Mouse (Mus musculus): ENCODE results near the gene Map4k4. TPM values are rescaled to one million over a fixed set of nuclear protein-coding genes. Genes with fewer than 3 reads are reported as not detected.
A peak's percentile ranks its signal among the peaks of the same experiment; 100 is the strongest.

The Map4k4 gene
- polyA plus RNA-seq, 1 experiment from 2014 or later: 49.5 TPM

DNA sequence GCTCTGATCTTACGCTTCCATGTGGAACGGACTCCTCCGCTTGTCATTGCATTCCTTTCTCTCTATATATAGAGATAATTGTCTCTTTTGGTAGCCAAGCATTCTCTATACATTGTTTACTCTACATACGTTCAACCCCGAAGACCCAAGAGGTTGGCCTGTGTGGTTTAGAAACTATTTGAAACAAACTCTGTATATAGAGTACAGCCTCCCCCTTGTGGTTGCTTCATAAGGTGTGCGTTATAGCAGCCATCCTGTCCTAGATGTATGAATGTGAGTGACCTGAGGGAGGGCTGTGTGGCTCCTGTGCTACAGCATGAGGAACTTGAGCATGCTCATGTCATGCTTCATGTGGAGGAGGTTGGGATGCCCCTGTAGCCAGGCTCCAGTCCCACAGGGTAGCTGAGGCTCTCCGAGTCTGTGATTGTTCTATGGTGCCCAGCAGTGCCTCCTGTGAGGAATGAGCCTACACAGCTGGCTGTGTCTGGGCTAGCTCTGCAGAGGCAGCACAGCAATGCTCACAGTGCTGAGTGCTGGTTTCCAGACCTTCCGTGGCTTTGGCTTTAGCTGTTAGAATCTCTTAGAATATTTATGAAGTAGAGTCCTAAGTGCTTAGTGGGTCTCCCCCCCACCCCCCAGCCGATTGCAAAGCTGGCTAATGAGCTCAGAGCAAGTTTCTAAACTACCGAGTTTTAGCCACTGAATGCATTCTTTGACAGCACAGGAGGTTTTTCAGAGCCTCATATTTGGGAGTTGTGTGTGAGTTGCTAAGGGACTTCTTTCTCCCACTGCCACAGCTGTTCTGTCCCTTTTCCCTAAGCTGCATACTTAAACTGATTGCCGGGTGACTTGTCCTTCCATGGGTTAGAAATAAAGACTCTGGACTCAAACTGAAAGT is 76.4 kb downstream of the Map4k4 start:
- H3K4me2 ChIP-seq (ENCODE audit: low read length): no peak overlapping the region
- H3K4me3 ChIP-seq (replicated peaks; ENCODE audit: low read length): no peak overlapping the region
- 0 out of 2 replicates have a peak overlapping the region, but pooled peaks have one; percentile 20 for H3K27ac ChIP-seq (ENCODE audit: low read length)
- no peak overlapping the region for H3K9ac ChIP-seq (replicated peaks; ENCODE audit: low read depth, low read length)
- peak; percentile 71 for ATAC-seq
- H3K36me3 ChIP-seq (ENCODE audit: control insufficient read depth, insufficient read depth): peaks cover 17% of the 10 kb centered on the region
- H3K27me3 ChIP-seq (replicated peaks; ENCODE audit: control insufficient read depth, insufficient read depth, low read length): no peaks in the 10 kb centered on the region
- H3K4me1 ChIP-seq (replicated peaks; ENCODE audit: control insufficient read depth, insufficient read depth, low read length): peaks cover 41% of the 10 kb centered on the region
- no peaks in the 10 kb centered on the region for H3K9me3 ChIP-seq (ENCODE audit: control insufficient read depth, low read length)
- WGBS: 56% methylated on average over 11 of the region's 11 CpGs

- peaks cover 37% of the 10 kb centered on the region for H3K4me1 ChIP-seq (replicated peaks; ENCODE audit: control insufficient read depth, insufficient read depth, low read length)
- no peaks in the 10 kb centered on the region for H3K27me3 ChIP-seq (replicated peaks; ENCODE audit: control insufficient read depth, insufficient read depth, low read length)
- H3K4me2 ChIP-seq (ENCODE audit: low read length): no peak overlapping the region
- WGBS: 82% methylated on average over 20 of the region's 20 CpGs
- ATAC-seq: no peak
- H3K9ac ChIP-seq (replicated peaks; ENCODE audit: low read depth, low read length): no peak overlapping the region
- H3K4me3 ChIP-seq (replicated peaks; ENCODE audit: low read length): no peak overlapping the region
- 0 out of 2 replicates have a peak overlapping the region, but pooled peaks have one; percentile 30 for H3K27ac ChIP-seq (ENCODE audit: low read length)
- H3K36me3 ChIP-seq (ENCODE audit: control insufficient read depth, insufficient read depth): peaks cover 19% of the 10 kb centered on the region
- no peaks in the 10 kb centered on the region for H3K9me3 ChIP-seq (ENCODE audit: control insufficient read depth, low read length)
These were observed 78.2 kb downstream of the Map4k4 start for GRCm38 (mm10) chr1:39978781-39979486.

- Histone ChIP-seq H3K9ac (replicated peaks; ENCODE audit: low read depth, low read length) (no peak overlapping the region), H3K9me3 (ENCODE audit: control insufficient read depth, low read length) (no peaks in the 10 kb centered on the region), H3K4me2 (ENCODE audit: low read length) (no peak overlapping the region), H3K4me1 (replicated peaks; ENCODE audit: control insufficient read depth, insufficient read depth, low read length) (peaks cover 37% of the 10 kb centered on the region), H3K4me3 (replicated peaks; ENCODE audit: low read length) (no peak overlapping the region), H3K27me3 (replicated peaks; ENCODE audit: control insufficient read depth, insufficient read depth, low read length) (no peaks in the 10 kb centered on the region), H3K27ac (ENCODE audit: low read length) (no peak overlapping the region), H3K36me3 (ENCODE audit: control insufficient read depth, insufficient read depth) (peaks cover 18% of the 10 kb centered on the region)
- 49% methylated on average over 15 of the region's 15 CpGs for WGBS
- no peak for ATAC-seq
These were observed 79.9 kb downstream of the Map4k4 start for GRCm38 (mm10) chr1:39980314-39981290.

GRCm38 (mm10) chr1:39981970-39982369 is 81.3 kb downstream of the Map4k4 start:
- ATAC-seq: no peak
- H3K27me3 ChIP-seq (replicated peaks; ENCODE audit: control insufficient read depth, insufficient read depth, low read length): no peaks in the 10 kb centered on the region
- no peak overlapping the region for H3K9ac ChIP-seq (replicated peaks; ENCODE audit: low read depth, low read length)
- H3K36me3 ChIP-seq (ENCODE audit: control insufficient read depth, insufficient read depth): peaks cover 24% of the 10 kb centered on the region
- no peak overlapping the region for H3K4me3 ChIP-seq (replicated peaks; ENCODE audit: low read length)
- no peaks in the 10 kb centered on the region for H3K9me3 ChIP-seq (ENCODE audit: control insufficient read depth, low read length)
- 80% methylated on average over 3 of the region's 3 CpGs for WGBS
- no peak overlapping the region for H3K4me2 ChIP-seq (ENCODE audit: low read length)
- no peak overlapping the region for H3K27ac ChIP-seq (ENCODE audit: low read length)
- peaks cover 28% of the 10 kb centered on the region for H3K4me1 ChIP-seq (replicated peaks; ENCODE audit: control insufficient read depth, insufficient read depth, low read length)

GRCm38 (mm10) chr1:39982727-39983487 is 82.2 kb downstream of the Map4k4 start:
- ATAC-seq: 0 out of 2 replicates have a peak, but pooled peaks have one; percentile 13
- peaks cover 27% of the 10 kb centered on the region for H3K36me3 ChIP-seq (ENCODE audit: control insufficient read depth, insufficient read depth)

DNA sequence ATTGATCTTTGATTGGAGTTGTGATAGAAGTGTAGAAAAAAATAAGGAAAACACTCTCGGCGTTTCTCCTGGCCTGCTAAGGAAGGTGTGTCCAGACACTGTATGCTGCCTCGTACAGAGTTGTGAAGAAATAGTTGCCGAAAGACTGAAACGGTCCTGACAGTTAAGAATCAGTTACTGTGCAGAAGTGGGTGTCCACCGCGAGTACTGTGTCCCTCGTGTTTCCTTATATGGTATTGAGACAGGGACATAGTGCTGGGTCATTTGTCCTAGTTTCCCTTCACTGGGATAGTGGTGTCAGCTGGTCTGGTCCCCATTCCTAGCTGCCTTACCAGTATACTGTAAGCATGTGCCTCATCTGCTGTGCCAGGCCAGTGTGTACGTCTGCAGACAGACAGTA is 83.6 kb downstream of the Map4k4 start:
- 91% methylated on average over 9 of the region's 9 CpGs for WGBS
- no peaks in the 10 kb centered on the region for H3K9me3 ChIP-seq (ENCODE audit: control insufficient read depth, low read length)
- no peak overlapping the region for H3K4me3 ChIP-seq (replicated peaks; ENCODE audit: low read length)
- no peak for ATAC-seq
- H3K4me2 ChIP-seq (ENCODE audit: low read length): no peak overlapping the region
- H3K36me3 ChIP-seq (ENCODE audit: control insufficient read depth, insufficient read depth): peaks cover 33% of the 10 kb centered on the region
- no peaks in the 10 kb centered on the region for H3K27me3 ChIP-seq (replicated peaks; ENCODE audit: control insufficient read depth, insufficient read depth, low read length)
- no peak overlapping the region for H3K27ac ChIP-seq (ENCODE audit: low read length)
- H3K9ac ChIP-seq (replicated peaks; ENCODE audit: low read depth, low read length): no peak overlapping the region
- H3K4me1 ChIP-seq (replicated peaks; ENCODE audit: control insufficient read depth, insufficient read depth, low read length): peaks cover 14% of the 10 kb centered on the region

More at GRCm38 (mm10) chr1:39982727-39983487, 82.2 kb downstream of the Map4k4 start:
- Histone ChIP-seq H3K9me3 (ENCODE audit: control insufficient read depth, low read length) (no peaks in the 10 kb centered on the region), H3K27me3 (replicated peaks; ENCODE audit: control insufficient read depth, insufficient read depth, low read length) (no peaks in the 10 kb centered on the region), H3K9ac (replicated peaks; ENCODE audit: low read depth, low read length) (no peak overlapping the region), H3K27ac (ENCODE audit: low read length) (no peak overlapping the region; the same call in 1 of the 2 replicates), H3K4me3 (replicated peaks; ENCODE audit: low read length) (no peak overlapping the region), H3K4me1 (replicated peaks; ENCODE audit: control insufficient read depth, insufficient read depth, low read length) (peaks cover 24% of the 10 kb centered on the region), H3K4me2 (ENCODE audit: low read length) (no peak overlapping the region)
- WGBS: 57% methylated on average over 13 of the region's 13 CpGs

GRCm38 (mm10) chr1:39986820-39987219 is 86.1 kb downstream of the Map4k4 start:
- Histone ChIP-seq H3K27me3 (replicated peaks; ENCODE audit: control insufficient read depth, insufficient read depth, low read length) (no peaks in the 10 kb centered on the region), H3K36me3 (ENCODE audit: control insufficient read depth, insufficient read depth) (peaks cover 44% of the 10 kb centered on the region), H3K4me3 (replicated peaks; ENCODE audit: low read length) (no peak overlapping the region), H3K9ac (replicated peaks; ENCODE audit: low read depth, low read length) (no peak overlapping the region), H3K27ac (ENCODE audit: low read length) (no peak overlapping the region), H3K4me1 (replicated peaks; ENCODE audit: control insufficient read depth, insufficient read depth, low read length) (peaks cover 3% of the 10 kb centered on the region; the same call in 1 of the 2 replicates), H3K4me2 (ENCODE audit: low read length) (no peak overlapping the region), H3K9me3 (ENCODE audit: control insufficient read depth, low read length) (no peaks in the 10 kb centered on the region)
- no peak for ATAC-seq
- WGBS: 91% methylated on average over 9 of the region's 9 CpGs

- Histone ChIP-seq H3K4me2 (ENCODE audit: low read length) (no peak overlapping the region), H3K4me3 (replicated peaks; ENCODE audit: low read length) (no peak overlapping the region), H3K4me1 (replicated peaks; ENCODE audit: control insufficient read depth, insufficient read depth, low read length) (no peaks in the 10 kb centered on the region), H3K9me3 (ENCODE audit: control insufficient read depth, low read length) (no peaks in the 10 kb centered on the region), H3K9ac (replicated peaks; ENCODE audit: low read depth, low read length) (no peak overlapping the region), H3K36me3 (ENCODE audit: control insufficient read depth, insufficient read depth) (peaks cover 46% of the 10 kb centered on the region), H3K27me3 (replicated peaks; ENCODE audit: control insufficient read depth, insufficient read depth, low read length) (no peaks in the 10 kb centered on the region), H3K27ac (ENCODE audit: low read length) (no peak overlapping the region)
- ATAC-seq: no peak
- WGBS: 88% methylated on average over 12 of the region's 12 CpGs
These were observed 88.1 kb downstream of the Map4k4 start for GRCm38 (mm10) chr1:39988841-39989240.
